Mouse (Mus musculus): ENCODE results near the gene Pde6d. TPM values are rescaled to one million over a fixed set of nuclear protein-coding genes. Genes with fewer than 3 reads are reported as not detected.
"Not testable (repeated sequence)": the region's sequence is repeated elsewhere in the genome, so short reads cannot be mapped to it uniquely, and the experiment has no call there.

Pde6d gene
- total RNA-seq, 2 experiments from 2014 or later = 37.9 to 40.9 TPM

DNA sequence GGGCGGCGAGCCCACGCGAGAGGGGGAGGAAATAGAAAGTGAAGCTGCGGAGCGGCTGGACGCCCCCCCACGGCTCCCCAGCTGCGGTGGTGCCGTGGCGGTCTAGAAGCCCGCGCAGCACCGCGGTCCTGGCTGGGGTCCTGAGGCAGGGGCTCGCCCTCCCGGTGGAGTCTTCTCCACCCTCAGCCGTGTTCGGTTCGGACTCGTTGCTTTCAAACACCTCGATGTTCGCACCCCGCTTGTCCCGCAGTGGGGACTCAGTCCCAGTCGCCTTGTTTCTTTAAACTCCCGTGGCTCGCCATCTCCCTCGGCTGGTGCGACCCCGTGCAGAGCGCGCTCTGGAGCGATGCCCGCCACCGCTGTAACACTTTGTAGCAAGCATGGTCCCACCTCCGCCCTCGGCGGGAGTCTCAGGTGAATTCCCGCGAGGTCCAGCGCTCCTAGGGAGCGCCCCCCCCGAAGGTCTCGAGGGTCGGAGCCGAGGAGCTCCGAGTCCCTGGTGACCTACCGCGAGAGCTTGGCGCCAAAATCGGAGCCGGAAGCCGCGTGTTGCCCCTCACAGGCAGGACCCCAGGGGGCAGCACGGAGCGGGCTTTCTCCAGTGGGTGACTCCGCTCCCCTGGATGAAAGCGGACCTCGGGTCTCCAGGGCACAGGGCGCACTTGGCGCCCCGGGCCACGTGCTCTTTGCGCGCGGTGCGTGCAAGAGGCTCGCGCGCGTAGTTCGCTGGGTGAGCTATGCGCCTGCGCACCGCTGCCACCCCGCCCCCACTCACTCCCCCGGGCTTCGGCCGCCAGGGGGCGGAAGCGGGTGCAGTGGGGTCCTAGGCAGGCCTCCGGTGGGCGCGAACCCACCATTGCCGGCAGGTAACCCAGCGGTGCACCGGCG, 54.6 kb downstream of the Pde6d start:
- intact Hi-C loops (cut with DNase I) = loop anchor here (1.0 kb wide), 1 partner anchor 27 kb away; no protein-coding TSS in a partner anchor
- peak; percentile 94 to 97 for DNase-seq

DNA sequence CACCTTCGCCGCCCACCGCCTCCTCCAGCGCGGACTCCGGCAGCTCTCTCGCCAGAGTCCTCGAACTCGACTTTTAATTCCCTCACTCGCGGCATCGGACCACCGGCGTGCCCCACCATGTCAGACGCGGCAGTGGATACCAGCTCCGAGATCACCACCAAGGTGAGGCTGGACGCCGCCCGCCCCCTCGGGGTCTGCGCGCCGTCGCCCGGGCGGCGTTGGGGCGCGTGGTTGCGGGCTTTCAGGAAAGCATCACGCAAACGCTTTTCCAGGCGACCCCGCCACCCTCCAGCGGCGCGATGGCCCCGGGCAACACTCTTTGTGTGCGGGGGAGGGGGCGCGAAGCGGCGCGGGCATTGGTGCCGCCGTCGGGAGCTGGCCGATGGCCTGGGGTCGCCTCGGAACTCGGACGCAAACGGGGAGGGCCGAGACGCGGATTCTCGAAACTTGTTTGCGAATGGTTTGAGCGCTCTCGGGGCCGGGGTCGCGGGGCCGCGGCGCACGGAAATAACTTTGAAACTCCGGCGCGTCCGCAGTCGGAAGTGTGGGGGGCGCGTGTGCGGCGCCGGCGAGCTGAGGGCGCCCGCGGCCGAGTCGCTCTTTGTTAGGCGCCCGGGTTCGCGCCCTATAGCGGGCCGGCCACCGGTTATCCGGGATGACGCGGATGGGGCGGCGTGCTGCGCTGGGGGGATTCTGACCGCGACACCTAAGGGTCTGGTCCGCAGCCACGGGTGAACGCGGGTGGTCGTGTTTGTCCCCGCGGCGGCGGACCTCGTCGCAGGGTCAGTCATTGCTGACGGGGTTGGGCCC, 55.4 kb downstream of the Pde6d start:
- DNase-seq = peak; percentile 54 to 61
- intact Hi-C loops (cut with DNase I) = no loop called here

DNA sequence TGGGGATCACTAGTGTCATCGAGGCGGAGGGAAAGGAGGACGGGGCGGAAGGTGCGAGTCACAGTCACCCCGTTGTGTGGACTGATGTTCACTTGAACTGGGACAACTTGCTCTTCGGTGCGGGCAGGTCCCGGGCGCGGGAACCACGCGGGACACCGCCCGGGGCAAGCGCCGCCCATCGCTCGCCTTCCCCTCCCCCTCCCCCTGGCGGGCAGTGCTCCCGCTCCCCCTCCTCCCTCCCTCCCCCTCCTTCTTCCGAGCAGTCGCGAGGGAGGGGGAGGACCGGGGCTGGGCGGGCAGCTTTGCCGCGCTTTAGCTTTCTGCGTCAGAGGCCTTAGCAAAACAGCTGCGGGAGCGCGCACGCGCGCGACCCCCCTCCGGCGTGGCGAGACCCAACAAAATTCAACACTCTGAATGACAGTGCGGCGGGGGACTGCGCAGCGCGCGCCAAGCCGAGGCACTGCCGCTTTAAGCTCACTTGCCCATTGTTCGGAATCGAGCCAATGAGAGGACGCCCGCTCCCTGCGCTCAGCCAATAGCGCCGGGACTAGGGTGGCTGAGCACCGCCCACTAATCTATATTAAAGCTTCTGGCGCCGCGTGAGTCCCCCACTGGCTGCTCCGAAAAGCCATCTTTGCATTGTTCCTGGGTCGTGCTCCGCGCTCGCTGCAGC, 56.2 kb downstream of the Pde6d start, which contains the start of gene Ptma:
TSS of gene Ptma (plus strand) at position 611 of the 673 bp plus-strand sequence.
- intact Hi-C loops (cut with DNase I) = no loop called here

DNA sequence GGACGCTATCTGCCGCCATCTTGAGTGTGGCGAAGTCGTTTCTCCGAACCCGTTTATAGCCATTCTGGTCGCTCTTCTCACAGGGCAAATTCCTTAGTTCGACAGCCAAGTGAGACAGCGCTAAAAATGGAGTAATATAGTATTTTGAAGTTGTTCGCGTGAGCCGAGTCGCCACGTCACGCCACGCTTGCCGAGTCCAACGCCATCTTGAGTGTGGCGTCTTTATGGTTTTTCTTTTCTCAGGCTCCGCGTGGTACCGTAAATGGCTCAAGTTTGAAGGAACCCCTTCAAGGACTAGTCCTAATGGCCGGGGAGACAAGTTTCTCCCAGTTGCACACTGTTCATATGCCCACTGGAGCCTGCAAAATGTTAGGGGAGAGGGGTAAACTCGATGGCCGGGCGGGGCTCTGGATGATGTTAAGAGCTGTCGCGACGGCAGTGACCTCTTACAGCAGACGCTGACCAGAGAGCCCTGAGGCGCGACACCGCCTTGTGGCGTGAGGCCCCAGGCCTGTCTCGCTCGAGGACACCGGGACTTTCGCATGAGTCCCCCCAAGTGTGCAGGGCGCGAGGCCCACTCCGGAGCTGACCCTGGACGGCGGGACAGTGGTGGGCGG, 56.8 kb downstream of the Pde6d start:
- intact Hi-C loops (cut with DNase I) = loop anchor here (1.0 kb wide), 1 partner anchor 38 kb away; no protein-coding TSS in a partner anchor
- peak in 1 of 2 experiments; percentile 88 for DNase-seq

More for the DNA sequence above, 56.2 kb downstream of the Pde6d start, which contains the start of gene Ptma:
- DNase-seq = peak; percentile 99 to 100

DNA sequence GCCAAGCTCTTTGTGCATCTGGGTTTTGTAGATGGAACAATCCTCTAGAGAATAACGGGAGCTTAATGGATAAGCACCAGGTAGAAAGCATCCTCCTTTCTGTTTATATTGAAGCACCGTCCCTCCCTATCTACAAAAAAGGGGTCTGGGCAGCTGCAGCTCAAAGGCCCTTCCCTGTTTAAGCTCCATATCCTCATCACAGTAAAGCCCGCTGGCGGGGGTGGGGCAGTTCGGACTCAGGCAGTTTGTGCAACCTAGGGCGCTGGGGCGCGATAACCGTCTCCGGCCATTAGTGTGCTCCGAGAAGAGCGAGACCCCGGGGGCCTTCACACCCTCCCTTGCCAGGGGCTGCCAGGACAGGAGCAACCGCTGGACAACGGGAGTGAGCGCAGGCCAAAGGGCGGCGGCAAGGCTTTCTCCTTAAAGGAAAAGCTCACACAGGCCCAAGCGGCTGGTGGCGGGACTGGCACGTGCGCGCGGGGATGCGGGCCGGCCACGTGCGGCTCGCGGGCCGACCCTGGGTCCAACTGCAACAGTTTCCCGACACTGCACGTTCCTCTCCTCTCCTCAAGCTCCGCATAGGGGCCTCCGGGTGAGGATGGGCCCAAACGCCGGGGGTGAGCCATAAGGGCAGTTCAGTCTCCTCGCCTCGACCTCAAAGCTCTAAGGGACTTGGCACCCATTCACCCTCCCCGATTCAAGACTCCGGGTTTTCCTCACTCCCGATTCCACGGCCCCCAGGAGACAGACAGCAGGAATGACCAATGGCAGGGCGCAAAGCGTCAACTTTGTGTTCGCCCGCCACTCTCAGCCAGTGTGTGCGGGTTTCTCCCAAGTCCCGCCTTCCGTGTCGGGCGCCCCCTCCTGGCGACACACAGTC, 57.6 kb downstream of the Pde6d start:
- DNase-seq = peak; percentile 100
- intact Hi-C loops (cut with DNase I) = loop anchor here (1.0 kb wide), 1 partner anchor 38 kb away; no protein-coding TSS in a partner anchor

DNA sequence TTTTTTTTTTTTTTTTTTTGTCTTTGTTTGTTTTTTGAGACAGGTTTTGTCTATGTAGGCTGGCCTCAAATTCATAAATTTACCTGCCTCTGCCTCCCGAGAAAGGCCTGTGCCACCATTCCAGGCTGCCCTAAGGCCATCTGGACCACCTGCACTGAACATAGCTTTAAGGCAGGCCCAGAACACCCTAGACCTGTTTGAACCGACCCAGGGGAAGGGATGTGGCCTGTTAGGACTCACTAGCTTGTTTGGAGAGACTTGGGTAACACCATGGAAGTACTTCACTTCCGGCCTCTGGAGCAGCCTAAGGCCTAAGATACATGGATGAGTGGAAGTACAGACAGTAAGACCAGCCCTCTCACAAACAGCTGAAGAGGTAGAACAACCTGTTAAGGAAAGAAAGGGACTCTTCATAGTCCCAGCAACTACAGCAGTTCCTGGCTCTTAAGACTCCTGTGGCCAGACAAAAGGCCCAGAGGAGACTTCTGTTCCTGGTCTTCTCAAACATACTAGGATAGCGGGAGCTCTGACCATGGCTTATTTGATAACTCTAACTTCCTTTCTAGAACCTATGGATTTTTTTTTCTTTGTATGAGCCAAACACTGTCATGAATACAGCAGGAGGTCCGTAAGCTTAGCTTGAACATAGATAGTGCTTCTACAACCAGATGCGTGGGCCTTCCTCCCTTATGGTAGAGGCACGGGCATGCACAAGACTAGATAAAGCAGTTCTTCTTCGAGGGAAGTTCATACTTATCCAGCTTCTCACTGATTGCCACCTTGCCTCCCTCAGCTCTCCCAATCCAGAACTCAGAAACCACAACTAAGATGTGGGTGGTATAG, 58.4 kb downstream of the Pde6d start:
- DNase-seq = peak in 1 of 2 experiments; percentile 29
- intact Hi-C loops (cut with DNase I) = no loop called here

DNA sequence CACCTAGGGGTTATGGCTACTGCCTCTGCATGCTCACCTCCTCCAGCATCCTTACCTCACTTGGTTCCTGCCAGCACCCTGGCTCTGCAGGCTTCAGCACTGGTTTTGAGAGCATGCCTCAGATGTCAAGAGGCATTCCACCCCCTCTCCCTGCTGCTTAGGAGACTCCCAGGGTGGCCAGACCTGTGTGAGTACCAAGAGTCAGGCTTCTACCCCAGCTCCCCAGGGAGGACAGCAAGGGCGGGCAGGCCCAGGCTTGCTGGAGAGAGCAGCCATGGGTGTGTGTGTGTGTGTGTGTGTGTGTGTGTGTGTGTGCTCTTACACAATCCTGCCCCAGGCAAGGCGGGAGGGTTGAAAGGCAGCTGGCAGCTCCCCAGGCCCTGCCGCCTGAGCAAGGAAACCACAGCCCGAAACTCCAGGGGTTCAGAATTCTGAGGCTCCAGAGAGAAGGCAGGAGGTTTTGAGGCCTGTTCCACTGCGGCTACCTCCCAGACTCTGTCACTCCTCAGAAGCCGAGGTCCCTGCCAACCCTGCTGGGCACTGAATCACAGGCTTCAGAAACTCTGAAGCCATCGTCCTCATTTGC, 60.0 kb downstream of the Pde6d start:
- intact Hi-C loops (cut with DNase I) = no loop called here
- peak; percentile 58 to 63 for DNase-seq

DNA sequence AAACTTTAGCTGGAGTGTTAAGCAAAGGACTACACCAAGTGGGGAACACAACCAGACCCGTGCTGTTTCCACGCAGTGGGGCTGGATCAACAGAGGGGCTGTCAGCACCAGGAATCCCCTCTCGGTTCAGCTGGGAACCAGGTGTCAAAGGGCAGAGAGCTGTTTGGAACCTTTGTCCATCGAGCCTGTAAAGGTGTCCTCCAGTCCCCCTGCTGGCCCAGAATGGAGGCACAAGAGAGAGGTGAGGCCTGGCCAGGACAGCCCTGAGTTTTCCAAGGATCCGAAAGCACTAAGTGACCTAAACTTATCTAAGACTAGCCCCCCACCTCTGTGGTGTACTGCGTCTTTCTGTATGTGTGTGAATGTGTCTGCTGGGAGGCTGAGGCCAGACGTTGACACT, 62.1 kb downstream of the Pde6d start:
- peak; percentile 48 to 70 for DNase-seq
- intact Hi-C loops (cut with DNase I) = no loop called here

DNA sequence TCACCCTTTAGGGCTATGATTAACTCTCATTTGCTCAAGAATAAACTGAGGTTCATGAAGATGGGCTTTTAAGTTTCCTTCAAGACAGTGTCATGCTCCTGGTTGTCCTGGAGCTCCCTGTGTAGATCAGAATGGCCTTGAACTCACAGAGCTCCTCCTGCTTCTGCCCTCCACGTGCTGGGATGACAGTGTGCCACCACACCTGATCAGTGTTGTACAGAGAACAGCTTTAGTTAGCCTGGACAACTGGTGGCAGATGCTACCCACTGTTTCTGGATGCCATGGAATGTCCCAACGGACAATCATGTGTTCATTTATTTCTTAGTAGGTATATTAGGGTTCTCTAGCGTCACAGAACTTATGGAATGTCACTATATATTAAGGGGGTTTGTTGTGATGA, 65.4 kb downstream of the Pde6d start:
- no peak for DNase-seq
- intact Hi-C loops (cut with DNase I) = no loop called here

DNA sequence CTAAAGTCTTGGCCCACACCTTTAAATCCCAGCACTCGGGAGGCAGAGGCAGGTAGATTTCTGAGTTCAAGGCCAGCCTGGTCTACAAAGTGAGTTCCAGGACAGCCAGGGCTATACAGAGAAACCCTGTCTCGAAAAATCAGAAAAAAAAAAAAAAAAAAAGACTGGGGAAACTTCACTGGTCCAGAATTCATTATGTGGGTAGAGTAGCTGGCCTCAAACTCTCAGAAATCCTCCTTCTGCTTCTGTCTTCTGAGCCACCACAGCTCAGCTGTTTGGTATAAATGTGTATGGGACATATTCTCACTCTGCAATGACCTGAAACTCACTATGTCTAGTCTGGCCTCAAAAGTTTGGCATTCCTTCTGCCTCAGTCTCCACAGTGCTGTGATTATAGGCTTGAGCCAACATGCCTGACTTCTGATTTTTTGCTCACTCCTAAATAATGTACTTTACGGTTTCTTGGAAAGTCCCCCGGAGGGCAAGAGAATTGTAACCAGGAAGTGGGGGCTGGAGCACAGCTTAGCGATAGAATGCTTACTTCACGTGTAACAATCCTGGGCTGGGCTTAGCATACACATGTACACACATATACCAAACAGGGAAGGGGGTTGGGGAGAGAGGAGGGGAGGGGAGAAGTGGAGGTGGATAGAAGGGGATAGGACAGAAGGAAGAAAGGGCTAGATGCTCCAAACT, 66.6 kb downstream of the Pde6d start:
- intact Hi-C loops (cut with DNase I) = no loop called here
- no peak for DNase-seq

DNA sequence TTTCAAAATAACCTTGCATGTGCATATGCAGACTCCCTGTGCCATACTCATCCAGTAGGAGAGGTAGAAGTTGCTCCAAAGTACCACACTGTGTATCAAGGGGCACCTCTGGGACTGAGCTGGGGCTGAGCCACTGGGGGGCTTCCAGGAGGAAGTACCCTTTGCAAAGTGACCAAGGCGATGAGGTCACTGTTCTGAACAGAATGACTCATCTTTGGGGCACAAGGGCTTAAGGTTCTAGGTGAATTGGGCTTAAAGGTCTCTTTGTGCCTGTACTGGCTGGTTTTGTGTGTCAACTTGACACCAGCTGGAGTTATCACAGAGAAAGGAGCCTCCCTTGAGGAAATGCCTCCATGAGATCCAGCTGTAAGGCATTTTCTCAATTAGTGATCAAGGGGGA, 69.4 kb downstream of the Pde6d start:
- DNase-seq; intact Hi-C loops (cut with DNase I): not testable (repeated sequence)

DNA sequence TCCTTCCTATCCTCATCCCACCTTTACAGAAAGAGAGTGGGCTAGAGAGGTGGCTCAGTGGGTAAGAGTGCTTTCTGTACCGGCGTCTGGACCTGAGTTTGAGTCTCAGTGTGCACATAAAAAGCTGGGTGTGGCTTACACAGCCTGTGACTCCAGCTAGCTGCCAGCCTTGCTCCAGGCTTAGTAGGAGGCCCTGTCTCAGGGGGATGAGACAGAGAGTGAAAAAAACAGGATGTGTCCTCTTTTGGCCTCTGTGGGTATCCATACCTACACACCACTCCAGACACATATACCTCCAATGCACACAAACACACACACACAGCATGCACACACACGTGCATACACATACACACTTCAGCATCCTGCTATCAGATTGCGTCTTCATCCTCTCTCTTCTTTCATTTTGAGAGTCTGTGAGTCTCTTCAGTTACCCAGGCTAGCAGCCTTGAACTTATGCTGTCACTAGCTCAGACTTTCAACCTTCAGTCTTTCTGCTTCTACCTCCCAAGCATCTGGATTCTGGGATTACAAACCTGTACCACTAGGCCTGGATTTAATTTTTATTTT, 70.2 kb downstream of the Pde6d start:
- intact Hi-C loops (cut with DNase I) = no loop called here

DNA sequence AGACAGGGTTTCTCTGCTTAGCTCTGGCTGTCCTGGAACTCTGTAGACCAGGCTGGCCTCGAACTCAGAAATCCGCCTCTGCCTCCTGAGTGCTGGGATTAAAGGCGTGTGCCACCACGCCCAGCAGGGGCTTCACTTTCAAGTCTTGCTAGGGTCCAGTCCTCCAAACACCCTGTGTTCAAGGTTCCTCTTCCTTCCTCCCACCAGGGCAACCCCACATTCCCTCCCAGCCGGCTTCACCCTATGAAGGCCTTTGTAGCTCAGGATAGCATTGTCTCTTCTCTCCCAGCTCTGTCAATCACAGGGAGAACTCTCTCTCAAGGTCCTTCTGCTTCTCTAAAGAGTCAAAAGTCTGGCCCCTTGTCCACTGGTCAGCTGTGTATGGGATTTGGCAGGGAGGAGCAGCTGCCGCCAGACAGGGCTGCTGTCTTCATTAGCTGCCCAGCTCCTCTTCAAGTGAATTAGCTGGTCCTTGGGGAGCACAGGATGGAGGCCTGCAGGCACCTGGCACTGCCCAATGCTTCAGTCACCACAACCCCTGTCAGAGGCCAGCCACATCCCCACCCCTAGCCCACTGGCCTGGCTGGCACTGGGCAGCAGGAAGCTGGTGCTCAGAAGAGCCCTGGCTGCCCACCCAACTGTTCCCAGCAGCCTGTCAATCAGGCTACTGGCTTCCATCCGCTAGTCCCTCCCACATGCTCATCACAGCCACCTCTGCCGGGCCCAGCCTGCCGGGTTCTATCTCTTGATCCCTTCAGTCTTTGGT, 71.6 kb downstream of the Pde6d start:
- intact Hi-C loops (cut with DNase I) = no loop called here

More for the DNA sequence above, 70.2 kb downstream of the Pde6d start:
- no peak for DNase-seq

DNA sequence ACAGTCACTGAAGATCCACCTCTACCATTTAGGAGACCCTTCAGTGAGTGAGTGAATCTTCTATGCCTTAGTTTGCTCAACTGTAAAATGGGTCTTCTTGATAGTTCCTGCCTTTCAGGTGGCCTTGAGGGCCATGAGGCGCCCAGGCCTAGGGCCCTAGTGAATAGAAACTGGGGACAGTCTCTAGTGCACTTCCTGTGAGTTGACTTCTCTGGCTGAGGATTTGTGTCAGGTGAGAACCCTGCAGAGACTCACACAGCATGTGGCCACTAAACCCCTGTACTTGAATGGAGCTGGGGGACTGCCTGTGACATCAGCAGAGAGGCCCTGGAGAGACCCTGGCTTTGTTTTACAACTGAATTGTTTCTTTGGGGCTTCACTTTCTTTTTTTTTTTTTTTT, 72.2 kb downstream of the Pde6d start:
- intact Hi-C loops (cut with DNase I) = no loop called here
- DNase-seq = no peak

More for the DNA sequence above, 71.6 kb downstream of the Pde6d start:
- no peak for DNase-seq

DNA sequence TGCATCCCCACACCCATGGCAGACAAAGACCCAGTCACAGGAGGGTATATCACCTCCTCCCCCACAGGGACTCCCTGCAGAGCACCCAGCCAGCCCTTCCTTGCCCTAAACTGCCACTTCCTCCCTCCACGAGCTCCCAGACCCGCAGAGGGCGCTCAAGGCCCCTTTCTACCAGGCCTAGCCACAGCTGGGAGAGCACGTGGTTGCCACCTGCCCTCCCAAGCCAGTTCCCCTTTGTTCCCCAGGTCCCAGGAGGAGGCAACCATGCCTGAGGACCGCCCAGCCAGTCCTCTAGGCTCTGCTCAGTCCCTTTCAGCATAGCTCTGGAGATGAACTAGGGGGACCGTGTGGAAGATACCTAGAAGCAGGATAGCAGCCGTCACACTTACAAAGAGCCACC, 73.0 kb downstream of the Pde6d start:
- DNase-seq = peak; percentile 89 to 93
- intact Hi-C loops (cut with DNase I) = no loop called here

DNA sequence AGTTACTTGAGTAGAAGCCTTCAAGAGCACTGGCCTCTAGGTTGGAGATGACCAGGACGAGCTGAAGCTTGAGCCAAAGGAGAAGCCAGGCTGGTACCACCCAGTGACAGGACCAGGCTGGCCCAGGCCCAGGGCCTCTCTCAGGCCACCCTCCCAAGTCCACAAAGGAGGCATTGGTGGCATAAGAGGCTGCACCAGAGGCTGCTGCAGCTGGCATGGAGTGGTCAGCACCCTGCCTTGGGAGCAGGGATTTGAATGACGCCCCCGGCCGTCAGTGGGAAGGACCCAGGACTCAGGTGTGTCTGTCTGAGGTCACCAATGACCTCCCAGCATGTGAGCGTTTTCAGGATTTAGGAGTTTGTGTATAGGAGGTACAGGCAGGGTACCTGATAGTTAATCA, 74.6 kb downstream of the Pde6d start:
- no peak for DNase-seq
- intact Hi-C loops (cut with DNase I) = no loop called here

All from heart, postnatal 10 days (tissue).